Mouse (Mus musculus): ENCODE measurements at regions not wholly inside any gene's neighbourhood (a gene's known extent, or its start where the extent isn't known, plus 50 kb on each side); places are given as distances from the start of the nearest gene placed in this dataset.

DNA sequence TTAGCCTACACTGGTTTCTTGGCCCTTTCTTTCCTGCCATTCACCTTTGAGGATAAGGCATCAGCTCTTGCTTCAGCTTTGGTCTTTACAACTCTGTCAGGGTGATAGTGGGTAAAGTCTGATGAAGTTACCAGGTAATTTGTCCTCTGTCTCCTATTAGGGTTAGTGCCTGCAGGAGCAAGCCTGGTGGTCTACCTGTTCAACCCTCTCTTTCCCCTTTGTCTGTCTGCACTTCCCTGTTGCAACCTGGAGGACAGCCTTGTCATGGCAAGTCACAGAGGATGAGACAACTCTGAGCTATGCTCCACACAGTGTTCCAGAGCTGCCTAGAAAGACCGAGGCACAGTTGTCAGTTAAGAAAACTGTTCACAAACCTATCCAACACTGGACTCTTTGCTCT lies 319.5 kb downstream of the 4930474N05Rik start:
- DNase-seq (ENCODE audit: low spot score in 2 of 2), result no peak

Data from layer of hippocampus, postnatal 10 days (tissue).